Mouse (Mus musculus) forelimb bud, embryonic 11.5 days (tissue): ENCODE results near the gene Retreg3.

Source experiments
- DNase-seq: peaks from one replicate; pipeline ENCODE4 v3.0.0-alpha.2; 2012; ENCODE audit warnings: low read depth, low spot score

The Retreg3 gene

DNA sequence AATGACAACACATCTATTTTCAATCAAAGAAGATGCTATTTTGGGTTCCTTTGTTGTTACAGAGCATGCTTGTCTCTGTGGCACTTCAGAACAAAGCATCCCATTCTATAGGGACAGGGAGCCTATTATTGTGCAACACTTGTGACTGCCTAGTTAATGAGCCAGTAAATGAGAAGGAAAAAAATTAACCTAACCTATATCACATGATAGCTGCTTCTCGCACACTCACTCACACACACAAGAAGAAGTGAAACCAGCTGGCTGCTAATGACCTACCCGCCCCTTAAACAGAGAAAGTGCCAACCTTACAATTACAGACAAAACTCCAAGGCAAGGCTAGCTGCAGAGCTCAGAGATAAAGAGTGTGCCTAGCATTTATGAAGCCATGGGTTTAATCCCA, 4.1 kb downstream of the Retreg3 start:
- DNase-seq: no peak

DNA sequence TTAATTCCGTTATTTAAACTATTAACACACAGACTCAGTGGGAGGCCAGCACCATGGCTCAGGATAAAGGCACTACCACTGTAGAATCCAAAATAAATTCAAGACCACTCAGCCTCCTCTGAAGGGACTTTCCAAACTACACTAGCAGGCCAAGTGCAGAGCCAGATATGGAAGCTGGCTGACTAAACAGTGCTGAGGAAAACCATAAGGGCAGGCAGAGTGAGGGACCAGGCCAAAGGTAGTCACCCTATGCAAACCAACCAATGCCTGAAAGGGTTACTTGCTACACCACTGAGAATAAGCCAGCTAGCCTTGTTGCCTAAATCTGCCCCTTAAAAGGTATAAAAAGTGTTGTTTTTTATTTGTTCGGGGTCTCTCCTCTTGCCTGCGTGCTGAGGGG, 7.5 kb downstream of the Retreg3 start:
- no peak for DNase-seq

DNA sequence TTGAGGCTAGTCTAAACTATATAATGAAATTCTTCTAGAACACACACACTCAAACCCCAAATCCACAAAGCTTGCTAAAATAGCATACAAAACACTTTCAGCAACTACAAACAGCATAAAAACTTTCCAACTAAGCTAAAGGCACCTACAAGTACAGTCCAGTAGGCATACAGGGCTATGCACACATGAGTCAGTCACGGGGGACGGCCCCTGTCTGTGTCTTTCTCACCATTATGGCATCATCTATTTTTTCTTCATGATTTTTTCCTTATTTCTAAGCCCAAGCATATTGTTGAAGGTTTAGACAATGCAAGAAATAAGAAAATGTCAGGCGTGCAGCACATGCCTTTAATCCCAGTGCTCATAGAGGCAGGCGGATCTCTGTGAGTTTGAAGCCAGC, 8.5 kb downstream of the Retreg3 start:
- DNase-seq: no peak

DNA sequence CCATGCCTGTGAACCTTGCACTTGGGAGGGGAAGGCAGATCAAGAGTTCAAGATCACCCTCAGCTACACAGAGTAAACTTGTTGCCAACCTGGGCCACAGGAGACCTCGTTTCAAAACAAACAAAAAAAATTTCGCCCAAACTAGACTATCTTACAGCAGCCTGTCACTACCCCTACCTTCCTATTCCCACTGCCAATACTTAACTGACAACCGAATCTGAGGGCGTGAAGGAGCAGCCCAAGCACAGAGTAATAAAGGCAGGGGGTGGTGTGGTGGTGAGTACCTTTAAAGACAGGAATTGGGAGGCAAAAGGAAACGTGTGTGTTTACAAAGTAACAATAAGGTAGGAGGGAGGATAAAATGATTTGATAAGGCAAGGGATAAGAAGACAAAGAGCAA, 9.0 kb downstream of the Retreg3 start:
- no peak for DNase-seq

DNA sequence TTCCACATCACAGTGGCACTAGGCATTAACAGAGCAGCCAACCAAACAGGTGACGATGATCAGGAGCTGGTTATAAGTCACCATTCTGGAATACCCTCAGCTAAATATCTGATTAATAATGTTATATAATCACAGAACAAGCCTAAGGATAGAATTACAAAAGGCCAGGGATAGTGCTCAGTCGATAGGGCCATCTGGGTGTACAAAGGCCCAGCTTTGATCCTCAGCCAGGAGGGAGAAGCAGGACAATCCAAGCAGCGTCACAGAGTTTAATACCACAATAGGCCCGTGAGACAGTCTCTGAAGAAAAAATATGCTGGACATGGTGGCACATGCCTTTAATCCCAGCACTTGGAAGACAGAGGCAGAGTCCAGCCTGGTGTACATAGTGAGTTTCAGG, 10.3 kb downstream of the Retreg3 start:
- no peak for DNase-seq

DNA sequence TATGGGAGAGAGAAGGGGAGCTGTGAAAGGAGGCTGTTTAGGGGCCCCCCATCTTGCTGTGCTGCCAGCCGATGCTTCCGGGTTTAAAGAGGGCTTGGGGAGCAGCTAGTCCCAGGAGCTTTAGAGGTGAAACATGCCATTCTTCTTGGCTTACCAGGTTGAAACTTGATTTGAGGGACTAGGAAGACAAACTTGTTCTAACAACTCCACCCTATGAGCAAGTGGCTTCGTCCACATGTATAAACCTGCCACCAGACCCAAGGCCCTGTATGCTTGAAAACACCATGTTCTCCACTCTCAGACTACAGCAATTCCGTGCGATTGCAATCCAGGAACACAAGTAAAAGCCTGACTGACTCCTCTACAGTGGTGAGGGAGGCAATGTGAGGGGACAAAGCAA, 16.7 kb downstream of the Retreg3 start:
- no peak for DNase-seq

DNA sequence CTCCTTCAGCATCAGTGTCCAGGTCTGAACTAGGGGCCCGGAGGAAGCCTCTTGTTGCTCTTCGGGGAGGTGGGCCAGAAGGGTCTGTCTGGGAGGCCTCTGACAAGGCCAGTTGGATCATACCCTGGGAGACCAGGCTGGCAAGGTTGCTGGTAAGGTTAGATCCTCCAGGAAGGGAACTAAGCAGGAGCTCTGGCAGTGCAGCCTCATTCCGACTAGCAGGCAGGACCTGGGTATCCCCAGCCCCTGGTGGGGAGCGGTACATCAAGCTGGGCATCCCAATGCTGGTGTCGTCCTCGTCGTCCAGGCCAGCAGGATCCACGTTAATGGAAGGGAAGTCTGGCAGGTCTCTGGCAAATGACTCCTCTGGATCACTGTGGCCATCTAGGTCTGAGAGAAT, 21.5 kb downstream of the Retreg3 start:
- DNase-seq: no peak

DNA sequence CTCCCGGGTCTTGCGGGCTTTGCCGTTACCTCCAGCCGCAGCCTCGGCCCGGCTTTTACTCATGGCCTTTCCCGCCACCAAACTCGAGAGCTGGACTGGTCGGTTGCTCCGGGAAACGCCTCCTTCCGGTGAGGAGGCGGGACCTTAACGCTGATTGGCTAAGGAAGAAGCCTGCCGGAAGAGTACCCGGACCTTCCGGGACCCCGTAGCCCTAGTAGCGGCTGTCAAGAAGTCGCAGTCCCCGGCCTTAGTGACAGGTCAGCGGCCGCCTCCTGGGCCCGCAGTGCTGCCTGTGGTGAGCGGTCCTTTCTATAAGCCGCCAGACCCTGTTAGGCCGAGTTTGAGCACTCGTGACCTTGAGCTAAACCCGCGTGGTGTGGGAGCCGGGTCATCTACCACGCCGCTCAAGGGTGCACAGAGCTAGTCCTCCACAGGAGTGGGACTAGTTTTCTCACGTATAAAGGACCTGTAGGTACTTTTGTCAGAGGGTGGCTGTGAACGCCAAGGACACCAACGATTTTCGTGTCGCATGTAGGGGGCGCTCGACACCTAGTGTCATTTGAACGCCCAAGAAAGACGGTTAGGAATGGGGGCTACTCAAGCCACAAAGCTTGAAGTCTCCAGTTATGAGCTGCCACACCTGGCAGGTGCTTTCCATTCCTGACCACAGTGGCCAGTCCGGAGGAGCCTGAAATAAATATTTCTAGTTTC, 24.2 kb downstream of the Retreg3 start, which contains the start of gene Psmc3ip:
TSS of gene Psmc3ip (minus strand) at position 123 of the 711 bp plus-strand sequence.
- DNase-seq: peak; percentile 97

DNA sequence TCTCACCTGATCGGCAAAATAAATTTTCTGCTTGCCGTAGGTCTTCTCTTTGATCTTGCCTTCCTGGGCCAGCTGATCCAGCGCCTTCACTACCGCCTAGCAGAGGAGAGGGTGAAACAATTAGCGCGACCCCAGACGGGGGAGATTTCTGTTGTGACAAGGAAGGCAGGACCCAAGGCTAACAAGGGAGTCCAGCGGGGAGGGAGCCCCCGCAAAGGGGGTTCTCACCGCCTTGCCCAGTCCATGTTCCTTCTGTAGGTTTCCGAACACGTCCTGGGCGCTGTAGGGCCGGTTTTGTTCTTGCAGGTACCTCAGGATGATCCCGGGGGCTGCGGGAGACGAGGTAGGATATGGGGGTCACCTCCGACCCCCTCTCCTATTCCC, 24.8 kb downstream of the Retreg3 start:
- no peak for DNase-seq

DNA sequence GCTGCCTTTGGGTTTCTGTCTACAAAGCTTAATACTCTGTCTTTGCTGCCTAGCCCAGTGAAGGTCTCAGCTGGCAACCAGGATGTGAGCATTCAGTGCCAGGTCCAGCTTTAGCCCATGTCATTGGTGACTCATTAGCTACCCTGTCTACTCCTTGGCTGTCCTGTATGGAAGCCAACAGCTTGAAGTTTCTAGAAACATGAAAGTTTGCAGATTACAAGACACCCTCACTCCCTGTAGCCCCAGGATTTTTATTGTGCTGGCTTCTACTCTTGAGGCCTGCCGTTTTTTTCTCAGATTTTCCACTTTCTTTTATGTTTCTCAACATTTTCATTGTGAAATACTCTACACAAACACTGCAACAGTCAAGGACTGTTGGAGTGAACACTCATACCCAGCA, 29.8 kb downstream of the Retreg3 start:
- no peak for DNase-seq

DNA sequence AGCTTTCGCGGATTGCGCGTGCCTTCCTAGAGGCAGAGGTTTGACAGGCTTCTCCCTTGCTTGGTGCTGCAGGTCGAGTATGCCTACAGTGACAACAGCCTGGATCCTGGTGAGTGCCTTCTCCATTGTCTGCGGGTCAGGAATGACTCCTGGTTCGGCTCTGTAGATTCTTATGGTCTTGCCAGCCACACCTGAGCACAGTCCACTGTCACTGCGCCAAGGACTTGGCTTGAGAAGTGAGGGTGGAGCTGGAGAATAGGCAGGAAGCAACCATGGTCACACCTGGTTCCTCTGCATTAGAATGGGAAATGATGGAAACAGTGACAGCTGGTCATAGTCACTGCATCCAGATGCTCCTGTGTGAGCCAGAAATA, 32.0 kb downstream of the Retreg3 start:
- no peak for DNase-seq

DNA sequence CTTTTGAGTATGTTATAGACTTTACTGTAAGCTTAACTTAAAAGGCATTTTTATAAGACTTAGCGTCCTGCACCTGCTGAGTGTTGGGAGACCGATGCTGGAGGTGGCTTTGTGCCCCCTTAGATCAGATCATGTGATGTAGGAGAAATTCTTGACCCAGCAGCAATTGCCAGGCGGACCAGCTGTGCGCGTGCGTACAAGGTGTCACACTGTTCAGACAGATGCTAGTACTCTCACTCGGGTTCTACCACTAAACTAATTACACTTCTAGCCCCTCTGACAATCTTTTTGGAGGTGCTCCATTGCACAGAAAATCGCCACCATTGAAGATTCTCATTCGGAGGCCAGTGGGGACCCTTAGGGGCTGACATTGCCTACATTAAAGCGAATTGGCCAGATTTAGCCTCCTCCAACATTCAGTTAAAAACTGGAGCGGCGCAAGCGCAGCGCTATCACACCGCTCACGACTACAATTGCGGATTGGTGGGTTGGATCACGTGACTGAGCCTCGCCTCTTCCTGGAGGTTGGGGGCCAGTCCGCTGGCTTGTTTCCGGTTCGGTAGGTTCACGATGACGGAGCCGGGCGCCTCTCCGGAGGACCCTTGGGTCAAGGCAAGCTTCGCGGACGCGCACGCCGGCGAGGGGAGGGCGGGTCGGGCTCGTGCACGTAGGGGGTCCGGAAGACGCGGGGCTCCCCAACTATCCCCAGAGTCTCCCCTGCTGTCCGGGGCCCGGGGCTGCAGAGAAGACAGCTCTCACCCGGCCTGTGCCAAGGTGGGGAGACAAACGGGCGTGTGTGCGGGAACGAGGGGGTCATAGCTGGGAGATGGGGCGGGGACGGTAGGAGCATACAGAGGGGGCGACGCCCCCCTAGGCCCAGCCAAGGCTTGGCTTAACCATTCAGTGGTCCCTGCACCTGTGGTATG, 32.7 kb downstream of the Retreg3 start, which contains the start of gene Mlx:
TSS of gene Mlx (plus strand) at position 522 of the 926 bp plus-strand sequence.
- DNase-seq: peak; percentile 91

DNA sequence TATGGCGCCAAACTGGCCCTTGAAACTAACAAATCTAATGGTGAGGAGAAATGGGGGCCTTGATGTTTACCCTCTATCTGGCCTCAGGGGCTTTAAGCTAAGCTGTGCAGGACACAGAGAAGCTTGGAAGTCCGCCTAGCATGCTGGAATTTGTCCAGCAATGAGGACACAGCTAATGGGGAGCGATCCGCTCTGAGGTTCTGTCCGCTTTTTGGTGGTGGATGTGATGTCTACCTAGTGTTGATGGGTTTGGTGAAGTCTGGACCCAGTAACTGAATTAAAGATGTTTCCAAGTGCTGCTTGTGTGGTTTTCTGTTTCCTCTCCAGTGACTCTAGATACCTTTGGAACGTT, 33.4 kb downstream of the Retreg3 start:
- no peak for DNase-seq

DNA sequence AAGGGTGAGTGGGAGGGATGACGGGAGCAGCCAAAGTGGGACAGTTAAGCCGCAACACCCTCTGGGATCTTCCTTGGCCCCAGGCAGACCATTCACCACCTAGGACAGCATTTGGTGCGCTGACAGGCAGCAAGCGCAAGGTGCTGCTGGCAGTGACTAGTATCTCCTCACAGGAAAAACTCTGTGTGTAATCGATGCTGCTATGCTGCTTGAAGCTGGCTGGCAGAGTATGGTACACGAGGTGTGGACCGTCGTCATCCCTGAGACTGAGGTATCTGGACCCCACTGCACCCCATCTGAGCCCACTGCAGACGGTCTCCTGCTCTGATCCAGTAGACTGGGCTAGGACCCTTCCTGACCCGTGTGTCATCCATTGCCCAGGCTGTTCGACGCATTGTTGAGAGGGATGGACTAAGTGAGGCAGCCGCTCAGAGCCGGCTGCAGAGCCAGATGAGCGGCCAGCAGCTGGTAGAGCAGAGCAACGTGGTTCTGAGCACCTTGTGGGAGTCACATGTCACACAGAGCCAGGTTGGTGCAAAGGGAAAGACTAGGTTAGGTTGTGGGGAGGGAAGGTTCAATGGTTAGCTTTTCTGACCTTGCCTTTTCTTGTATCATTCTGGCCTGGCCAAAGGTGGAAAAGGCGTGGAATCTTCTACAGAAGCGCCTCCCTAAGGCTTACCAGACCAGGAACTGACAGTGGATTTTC, 33.9 kb downstream of the Retreg3 start:
- DNase-seq: no peak

DNA sequence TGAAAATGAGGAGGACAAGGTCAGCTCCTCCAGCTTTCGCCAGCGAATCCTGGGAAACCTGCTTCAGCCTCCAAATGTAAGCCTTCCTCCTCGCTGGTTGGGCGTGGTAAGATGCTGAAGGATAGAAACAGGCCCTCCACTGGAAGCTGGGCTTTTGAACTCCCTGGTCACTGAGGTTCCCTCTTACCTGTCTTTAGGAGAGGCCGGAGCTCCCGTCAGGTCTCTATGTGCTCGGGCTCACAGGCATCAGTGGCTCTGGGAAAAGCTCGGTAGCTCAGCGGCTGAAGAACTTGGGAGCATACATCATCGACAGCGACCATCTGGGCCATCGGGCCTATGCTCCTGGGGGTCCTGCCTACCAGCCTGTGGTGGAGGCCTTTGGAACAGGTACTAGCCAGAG, 34.9 kb downstream of the Retreg3 start:
- DNase-seq: no peak

DNA sequence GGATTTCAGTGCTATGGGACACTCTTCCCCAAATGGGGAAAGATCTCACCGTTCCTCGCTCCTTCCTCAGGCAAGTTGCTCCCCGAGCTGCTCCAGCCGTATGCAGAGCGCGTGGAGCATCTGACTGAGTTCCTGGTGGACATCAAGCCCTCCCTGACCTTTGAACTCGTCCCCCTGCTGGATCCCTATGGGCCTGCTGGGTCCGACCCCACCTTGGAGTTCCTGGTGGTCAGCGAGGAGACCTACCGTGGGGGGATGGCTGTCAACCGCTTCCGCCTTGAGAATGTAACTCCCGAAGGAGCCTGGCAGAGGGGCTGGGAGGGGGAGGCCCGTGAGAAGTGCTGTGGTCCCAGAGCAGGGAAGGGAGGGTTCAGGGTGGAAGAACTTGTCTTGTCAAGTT, 35.4 kb downstream of the Retreg3 start:
- DNase-seq: no peak

DNA sequence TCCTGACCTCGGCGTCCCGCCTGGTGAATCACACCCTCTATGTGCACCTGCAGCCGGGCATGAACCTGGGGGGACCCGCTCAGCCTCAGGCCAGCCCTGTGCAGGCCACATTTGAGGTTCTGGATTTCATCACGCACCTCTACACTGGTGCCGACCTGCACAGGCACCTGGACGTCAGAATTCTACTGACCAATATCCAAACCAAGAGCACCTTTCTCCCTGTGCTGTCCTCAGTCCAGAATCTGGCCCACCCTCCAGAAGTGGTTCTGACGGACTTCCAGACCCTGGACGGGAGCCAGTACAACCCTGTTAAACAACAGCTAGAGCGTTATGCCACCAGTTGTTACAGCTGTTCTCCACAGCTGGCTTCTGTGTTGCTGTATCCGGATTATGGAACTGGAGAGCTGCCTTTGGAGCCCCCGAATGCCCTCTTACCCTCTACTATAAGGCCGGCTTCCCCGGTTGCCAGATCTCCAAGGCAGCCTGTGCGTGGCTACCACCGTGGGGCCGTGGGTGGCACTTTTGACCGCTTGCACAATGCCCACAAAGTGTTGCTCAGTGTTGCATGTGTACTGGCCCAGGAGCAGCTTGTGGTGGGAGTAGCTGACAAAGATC, 36.5 kb downstream of the Retreg3 start:
- DNase-seq: no peak

DNA sequence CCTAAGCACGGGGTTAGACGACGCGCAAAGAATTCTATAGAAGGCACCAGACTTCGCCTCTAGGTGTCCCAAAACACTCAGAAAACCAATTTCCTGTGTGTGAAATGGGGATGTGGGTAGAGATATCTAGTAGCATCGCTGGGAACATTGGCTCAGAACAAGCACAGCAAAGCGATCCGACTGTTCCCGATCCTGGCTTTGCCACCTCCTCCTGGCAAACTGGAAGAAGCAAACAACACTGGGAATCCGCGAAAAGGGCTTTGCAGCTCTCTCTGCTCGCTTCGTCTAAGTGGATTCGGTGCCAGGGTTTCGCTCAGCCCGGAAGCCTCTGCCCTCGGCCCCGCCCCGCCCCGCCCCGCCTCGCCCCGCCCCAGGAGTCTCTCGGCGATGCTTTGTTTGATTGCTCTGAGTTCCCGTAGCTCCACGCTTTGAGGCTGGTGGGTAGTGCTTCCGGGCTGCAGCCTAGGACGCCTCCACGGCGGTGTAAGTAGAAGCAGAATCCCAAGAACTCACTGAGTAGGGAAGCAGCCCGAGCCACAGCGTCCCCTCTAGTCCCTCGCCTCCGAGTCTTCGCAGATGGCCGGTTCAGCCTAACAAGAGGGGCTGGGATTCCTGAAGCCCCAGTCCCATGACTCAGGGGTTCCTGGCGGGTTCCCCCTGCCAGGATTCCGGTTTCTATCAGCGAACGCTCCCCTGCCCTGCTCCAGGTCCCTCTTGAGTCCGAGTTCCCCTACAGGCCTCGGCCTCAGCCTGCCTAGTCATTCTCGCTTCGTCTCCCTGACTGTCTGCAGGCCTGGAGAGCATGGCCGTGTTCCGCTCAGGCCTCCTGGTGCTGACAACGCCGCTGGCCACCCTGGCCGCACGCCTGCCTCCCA, 37.2 kb downstream of the Retreg3 start, which contains the start of gene Coasy:
TSS of gene Coasy (plus strand) at position 358 of the 875 bp plus-strand sequence.
- DNase-seq: peak; percentile 89

DNA sequence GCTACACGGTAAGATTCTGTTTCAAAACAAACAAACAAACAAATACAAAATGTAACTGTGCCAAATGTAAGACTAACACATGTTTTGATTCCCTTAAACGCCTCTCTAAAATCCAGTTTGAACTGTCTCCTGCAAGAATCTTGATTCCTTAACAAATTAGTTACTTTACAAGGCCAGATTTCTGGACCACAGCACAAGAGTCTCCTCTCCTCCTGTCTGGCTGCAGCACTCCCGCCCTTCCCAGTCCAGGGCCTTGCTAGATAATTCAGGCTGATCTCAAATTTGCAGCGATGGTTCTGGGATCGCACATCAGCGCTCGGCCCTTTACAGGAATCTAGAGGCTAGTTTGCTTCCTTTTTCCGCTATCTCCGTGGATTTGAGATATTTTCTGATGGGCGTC, 38.0 kb downstream of the Retreg3 start:
- no peak for DNase-seq

DNA sequence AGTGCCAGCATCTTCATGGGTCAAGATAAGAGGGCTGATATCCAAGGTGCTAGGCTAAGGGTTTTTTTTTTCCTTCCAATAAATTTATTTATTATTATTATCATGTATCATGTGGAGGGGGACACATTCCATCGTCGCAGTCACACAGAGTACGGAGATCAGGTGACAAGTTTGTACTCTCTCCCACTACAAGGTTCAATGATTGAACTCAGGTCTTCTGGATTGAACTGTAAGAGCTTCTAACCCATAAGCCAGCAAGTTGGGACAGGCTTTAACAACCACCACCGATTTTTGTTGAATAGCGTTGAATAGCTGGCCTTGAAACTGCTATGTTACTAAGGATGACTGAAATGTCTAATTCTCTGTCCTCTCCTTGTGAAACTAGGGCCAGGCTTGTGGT, 39.3 kb downstream of the Retreg3 start:
- no peak for DNase-seq

DNA sequence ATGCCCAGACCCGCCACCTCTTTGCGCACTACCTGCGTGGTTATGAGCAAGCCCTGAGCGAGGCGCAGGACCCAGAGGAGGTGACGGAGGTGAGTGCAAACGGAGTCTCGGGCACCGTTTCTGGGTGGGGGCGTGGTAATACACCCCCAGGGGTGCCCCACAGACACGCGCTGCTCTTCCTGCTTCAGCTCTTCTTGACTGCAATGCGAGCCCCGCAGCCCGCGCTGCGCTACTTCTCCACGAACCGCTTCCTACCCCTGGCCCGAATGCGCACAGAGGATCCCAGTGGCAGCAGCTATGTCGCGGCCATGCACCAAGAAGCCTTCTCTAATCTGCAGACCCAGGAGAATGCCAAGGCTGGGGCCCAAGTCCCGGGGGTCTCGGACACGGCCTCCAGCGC, 39.9 kb downstream of the Retreg3 start:
- no peak for DNase-seq
